Mouse (Mus musculus) ES-E14 (cell line): ENCODE measurements at regions not wholly inside any gene's neighbourhood (a gene's known extent, or its start where the extent isn't known, plus 50 kb on each side); places are given as distances from the start of the nearest gene placed in this dataset.

Experiments used
- DNase-seq: peaks from one replicate; pipeline ENCODE4 v3.0.0-alpha.2; 2013; ENCODE audit warnings: low read depth, low spot score
- H3K27ac ChIP-seq: 2 replicates; pipeline ENCODE4 v1.5.1; 2012; ENCODE audit warnings: low read depth, mild to moderate bottlenecking, low read length, moderate library complexity, mixed read lengths; ENCODE audit not compliant: poor library complexity, insufficient read depth, severe bottlenecking
- H3K36me3 ChIP-seq: 2 replicates; pipeline ENCODE4 v1.6.1; 2012; ENCODE audit warnings: mild to moderate bottlenecking, low read length, moderate library complexity, mixed read lengths; ENCODE audit not compliant: control insufficient read depth, poor library complexity, insufficient read depth, severe bottlenecking
- H3K4me1 ChIP-seq, 2 experiments: fragments of 150-350 bp in 1 of 2; sonication (generic) in 1 of 2; 2 replicates each; pipeline ENCODE4 v1.6.1; 2012; ENCODE audit warnings: low read length in 2 of 2, mild to moderate bottlenecking in 1 of 2, mixed read lengths in 1 of 2; ENCODE audit not compliant: control insufficient read depth in 2 of 2, insufficient read depth in 2 of 2, poor library complexity in 1 of 2
- H3K4me3 ChIP-seq, 2 experiments: fragments of 150-350 bp in 1 of 2; sonication (generic) in 1 of 2; 2 replicates each; pipeline ENCODE4 v1.5.1; 2012; ENCODE audit warnings: low read length in 2 of 2, low read depth in 1 of 2, mild to moderate bottlenecking in 1 of 2, mixed read lengths in 1 of 2; ENCODE audit not compliant: insufficient read depth in 1 of 2, poor library complexity in 1 of 2, severe bottlenecking in 1 of 2
- H3K9ac ChIP-seq: 2 replicates; pipeline ENCODE4 v1.6.1; 2012; ENCODE audit warnings: low read depth, mild to moderate bottlenecking, low read length, mixed read lengths; ENCODE audit not compliant: poor library complexity, insufficient read depth, severe bottlenecking
- H3K9me3 ChIP-seq: fragments of 150-350 bp; sonication (generic); 2 replicates; pipeline ENCODE4 v1.6.1; 2012; ENCODE audit warnings: low read depth, mild to moderate bottlenecking, low read length; ENCODE audit not compliant: control insufficient read depth, insufficient read depth
- CHD2 ChIP-seq: IDR thresholded peaks from 2 replicates; pipeline ENCODE4 v1.6.1; 2014; ENCODE audit warnings: mild to moderate bottlenecking, low read depth, low read length, inconsistent platforms
- HCFC1 ChIP-seq: IDR thresholded peaks from 2 replicates; pipeline ENCODE4 v1.6.1; 2012; ENCODE audit warnings: low read length, inconsistent platforms, borderline replicate concordance; ENCODE audit not compliant: insufficient read depth
- MAFK ChIP-seq: IDR thresholded peaks from 2 replicates; pipeline ENCODE4 v1.6.1; 2014; ENCODE audit warnings: mild to moderate bottlenecking, low read depth, low read length, inconsistent platforms; ENCODE audit not compliant: insufficient read depth
- ZC3H11A ChIP-seq: IDR thresholded peaks from 2 replicates; pipeline ENCODE4 v1.6.1; 2012; ENCODE audit warnings: low read depth, mild to moderate bottlenecking, inconsistent platforms, low read length, borderline replicate concordance
- ZNF384 ChIP-seq: IDR thresholded peaks from 2 replicates; pipeline ENCODE4 v1.6.1; 2012; ENCODE audit warnings: low read depth, low read length, inconsistent platforms
- in situ Hi-C, 2 experiments: fragments of 600-800 bp; cut with MboI; formaldehyde crosslinking; loops; one replicate each; pipeline ENCODE4 v1.15.1; 2025; ENCODE audit warnings: low sequenced_read_pairs in 2 of 2, inconsistent platforms in 1 of 2; ENCODE audit not compliant: unreplicated experiment in 2 of 2

DNA sequence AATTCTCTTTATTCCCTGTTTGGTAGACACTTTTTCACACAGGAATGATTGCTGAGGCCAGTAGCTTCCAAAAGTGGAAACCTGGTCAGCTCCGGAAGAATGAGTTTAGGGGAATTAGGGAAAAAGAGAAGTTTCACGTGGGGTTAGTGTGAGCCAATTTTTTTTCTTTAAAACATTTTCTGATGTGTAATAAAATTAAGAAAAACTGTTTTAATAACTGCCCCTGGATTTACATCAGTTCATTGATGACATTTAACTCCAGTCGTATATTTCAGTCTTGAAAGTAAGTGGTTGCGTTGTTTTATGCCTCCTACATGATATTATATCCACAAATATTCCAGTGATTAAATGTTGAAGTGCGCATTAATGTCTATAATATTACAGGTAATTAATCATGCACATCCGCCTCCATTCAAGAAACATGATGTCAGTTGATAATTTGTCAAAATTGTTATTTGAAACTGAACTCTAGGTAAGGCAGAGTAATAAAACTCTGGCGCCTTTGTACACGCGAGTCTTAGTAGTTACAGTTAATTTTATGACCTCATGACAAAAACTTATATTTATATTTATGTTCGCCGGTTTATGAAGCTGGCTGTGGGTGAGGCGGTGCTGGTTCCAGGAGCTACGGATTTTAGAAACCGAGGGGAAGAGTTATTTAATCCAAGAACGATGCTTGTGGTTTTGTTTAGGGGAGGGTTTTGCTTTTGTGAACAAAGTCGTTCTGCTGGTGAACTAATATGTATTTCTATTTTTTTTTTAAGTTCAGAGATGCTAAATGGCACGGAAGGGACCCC lies 252.5 kb upstream of the Nfe2l3 start:
- Histone ChIP-seq H3K4me3 (no peak overlapping the region), H3K4me1 (0 out of 4 replicates have a peak, but pooled peaks cover 0 to 2% of the 10 kb centered on the region in 2 experiments), H3K9ac (no peak overlapping the region), H3K9me3 (no peaks in the 10 kb centered on the region), H3K27ac (no peak overlapping the region), H3K36me3 (no peaks in the 10 kb centered on the region)
- no peak for DNase-seq
- in situ Hi-C loops, result loop anchor here (5.0 to 10.0 kb wide), 4 partner anchors 985 to 1135 kb away; partner anchors contain the start of genes Evx1 (in 2 of the 2), Hoxa2 (in 1 of the 2) and Hoxa7 (in 1 of the 2)
- TF ChIP-seq ZNF384 (no peak), CHD2 (no peak), HCFC1 (no peak), MAFK (no peak), ZC3H11A (no peak)

DNA sequence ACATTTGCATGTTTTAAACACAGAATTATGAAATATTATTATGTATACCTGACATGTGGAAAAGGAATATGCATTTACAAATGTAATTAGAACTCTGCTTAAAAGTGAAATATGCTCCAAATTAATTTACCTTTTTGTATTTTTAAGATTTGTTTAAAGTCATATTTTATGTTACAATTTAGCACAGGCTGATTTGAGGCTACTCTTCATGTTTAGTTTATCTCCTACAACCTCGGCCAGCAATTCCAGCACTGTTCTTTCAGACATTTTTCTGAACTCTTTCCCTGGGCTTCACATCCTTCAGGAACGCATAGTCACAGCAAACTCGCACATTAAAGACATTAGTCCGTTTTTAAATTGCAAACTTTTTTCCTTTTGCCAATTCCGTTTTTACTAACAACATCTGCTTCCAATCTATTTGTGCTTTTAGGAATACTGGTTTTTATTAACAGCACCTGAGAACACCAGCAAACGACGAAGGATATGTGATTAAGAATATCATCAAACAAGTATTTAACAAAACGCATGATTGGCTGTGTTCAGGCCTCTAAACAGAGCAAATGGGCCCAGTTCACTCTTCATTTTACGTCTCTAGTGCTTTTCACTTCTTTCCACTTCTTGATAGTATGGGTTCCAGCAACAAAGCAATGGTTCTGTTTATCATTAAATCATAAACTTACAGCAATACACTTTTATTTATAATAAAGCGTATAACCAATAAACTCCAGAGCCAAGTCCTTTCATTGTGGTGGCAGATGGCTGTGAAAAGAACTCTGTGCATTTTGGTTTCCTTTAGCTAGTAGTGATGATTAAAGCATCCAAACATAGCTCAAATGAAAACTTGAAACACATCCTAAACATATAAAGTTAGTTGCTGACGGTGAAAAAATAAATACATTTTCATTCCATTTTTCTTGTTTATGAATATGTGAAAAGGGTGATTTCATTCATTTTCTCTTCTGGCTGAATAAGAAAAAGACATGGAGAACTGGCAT lies 251.3 kb upstream of the Nfe2l3 start:
- no peaks in the 10 kb centered on the region for H3K9me3 ChIP-seq
- 0 out of 4 replicates have a peak, but pooled peaks cover 0 to 2% of the 10 kb centered on the region in 2 experiments for H3K4me1 ChIP-seq
- TF ChIP-seq ZNF384, result no peak
- no peak for TF ChIP-seq MAFK
- TF ChIP-seq CHD2, result no peak
- no peak for TF ChIP-seq HCFC1
- TF ChIP-seq ZC3H11A, result no peak
- in situ Hi-C loops, result no loop called here
- DNase-seq, result no peak
- H3K9ac ChIP-seq, result no peak overlapping the region
- H3K36me3 ChIP-seq, result no peaks in the 10 kb centered on the region
- no peak overlapping the region for H3K27ac ChIP-seq
- H3K4me3 ChIP-seq, result no peak overlapping the region

DNA sequence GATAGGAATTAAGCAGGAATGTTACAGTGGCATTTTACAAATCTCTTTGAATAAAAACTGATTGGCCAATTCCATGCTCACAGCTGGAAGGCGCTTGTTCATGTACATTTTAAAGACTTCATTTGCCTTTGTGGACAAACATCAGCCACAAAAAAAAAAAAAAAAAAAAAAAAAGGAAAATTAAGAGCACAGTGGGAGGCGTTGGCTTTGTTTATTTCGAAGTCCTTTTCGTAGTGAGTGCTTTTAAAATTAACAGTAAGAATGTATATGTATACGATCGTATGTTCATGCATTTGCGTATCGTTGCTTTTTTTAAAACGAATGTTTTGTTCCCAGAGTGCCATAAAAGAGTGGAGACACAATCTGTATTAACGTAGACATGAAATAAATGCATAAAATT lies 250.6 kb upstream of the Nfe2l3 start:
- Histone ChIP-seq H3K4me3 (no peak overlapping the region), H3K9ac (no peak overlapping the region), H3K36me3 (no peaks in the 10 kb centered on the region), H3K9me3 (no peaks in the 10 kb centered on the region), H3K4me1 (0 out of 4 replicates have a peak, but pooled peaks cover 0 to 2% of the 10 kb centered on the region in 2 experiments), H3K27ac (no peak overlapping the region)
- DNase-seq, result no peak
- in situ Hi-C loops, result no loop called here
- TF ChIP-seq ZNF384 (peak; percentile 55), HCFC1 (no peak)

DNA sequence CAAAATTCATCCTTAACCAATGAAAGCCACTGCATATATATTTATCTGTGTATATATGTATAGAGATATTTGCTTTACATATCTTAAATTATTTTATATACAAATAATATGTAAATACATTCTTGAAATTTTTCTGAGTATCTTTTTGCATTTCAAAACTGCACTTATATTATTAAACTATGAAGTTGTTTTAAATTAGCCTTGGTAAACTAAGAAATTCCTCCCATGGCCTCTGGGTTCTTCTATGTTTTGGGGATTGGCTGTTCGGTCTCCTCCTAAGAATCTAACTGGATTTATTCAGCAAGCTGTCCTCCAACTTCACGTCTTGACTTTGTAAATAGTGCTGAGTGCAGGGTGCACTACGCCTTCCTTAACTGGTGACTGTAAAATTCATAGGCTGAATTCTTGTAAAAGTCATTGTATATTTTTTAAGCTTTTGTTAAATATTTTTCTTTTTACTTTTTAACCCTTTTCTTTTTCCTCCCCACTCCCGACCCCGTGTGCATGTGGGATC lies 249.6 kb upstream of the Nfe2l3 start:
- Histone ChIP-seq H3K36me3 (no peaks in the 10 kb centered on the region), H3K4me3 (no peak overlapping the region), H3K9ac (no peak overlapping the region), H3K9me3 (no peaks in the 10 kb centered on the region), H3K27ac (no peak overlapping the region), H3K4me1 (0 out of 4 replicates have a peak, but pooled peaks cover 0 to 2% of the 10 kb centered on the region in 2 experiments)
- in situ Hi-C loops, result no loop called here
- no peak for TF ChIP-seq ZC3H11A
- no peak for TF ChIP-seq CHD2
- TF ChIP-seq HCFC1, result no peak
- no peak for TF ChIP-seq ZNF384
- no peak for TF ChIP-seq MAFK
- DNase-seq, result no peak
